Mouse (Mus musculus): Measurements from ENCODE around the gene AI837181. TPM values are rescaled to one million over a fixed set of nuclear protein-coding genes. Genes with fewer than 3 reads are reported as not detected.
A peak's percentile ranks its signal among the peaks of the same experiment; 100 is the strongest.

AI837181 gene
- polyA plus RNA-seq, 1 experiment from 2014 or later, result 69.7 TPM

- H3K4me3 ChIP-seq, result peak overlapping the region; percentile 77
- no peak overlapping the region for H3K27ac ChIP-seq
- peaks cover 27% of the 10 kb centered on the region for H3K27me3 ChIP-seq
- H3K9me3 ChIP-seq, result no peaks in the 10 kb centered on the region
- peak overlapping the region; percentile 95 for H3K9ac ChIP-seq
- H3K4me2 ChIP-seq, result peak overlapping the region; percentile 96
- peaks cover 9% of the 10 kb centered on the region for H3K36me3 ChIP-seq
- 67% methylated on average over 8 of the region's 8 CpGs for WGBS
- H3K4me1 ChIP-seq (replicated peaks), result peaks cover 39% of the 10 kb centered on the region
- ATAC-seq (ENCODE audit: low FRiP score), result no peak
Observed at GRCm38 (mm10) chr19:5455568-5455967, 30.6 kb downstream of the AI837181 start.

GRCm38 (mm10) chr19:5456241-5456921 is 31.4 kb downstream of the AI837181 start:
- H3K4me2 ChIP-seq, result peak overlapping the region; percentile 96
- peak overlapping the region; percentile 99 for H3K27ac ChIP-seq
- peak; percentile 9; the same call in 1 of the 2 replicates for ATAC-seq (ENCODE audit: low FRiP score)
- H3K27me3 ChIP-seq, result peaks cover 19% of the 10 kb centered on the region
- peaks cover 9% of the 10 kb centered on the region for H3K36me3 ChIP-seq
- WGBS, result 5% methylated on average over 26 of the region's 26 CpGs
- H3K9ac ChIP-seq, result peak overlapping the region; percentile 95
- H3K4me1 ChIP-seq (replicated peaks), result peaks cover 45% of the 10 kb centered on the region
- H3K4me3 ChIP-seq, result peak overlapping the region; percentile 77
- no peaks in the 10 kb centered on the region for H3K9me3 ChIP-seq

- peak; percentile 88 for ATAC-seq (ENCODE audit: low FRiP score)
- H3K4me3 ChIP-seq, result peak overlapping the region; percentile 77
- peaks cover 10% of the 10 kb centered on the region for H3K36me3 ChIP-seq
- peaks cover 53% of the 10 kb centered on the region for H3K4me1 ChIP-seq (replicated peaks)
- H3K9ac ChIP-seq, result peak overlapping the region; percentile 95
- peaks cover 11% of the 10 kb centered on the region for H3K27me3 ChIP-seq
- no peaks in the 10 kb centered on the region for H3K9me3 ChIP-seq
- WGBS, result under 1% methylated on average over 68 of the region's 70 CpGs
- peak overlapping the region; percentile 96 for H3K4me2 ChIP-seq
- H3K27ac ChIP-seq, result peak overlapping the region; percentile 99
Observed at GRCm38 (mm10) chr19:5456922-5457745, 32.2 kb downstream of the AI837181 start.

- ATAC-seq (ENCODE audit: low FRiP score), result peak; percentile 3
- H3K36me3 ChIP-seq, result peaks cover 17% of the 10 kb centered on the region
- peak within 1 kb of the TSS; percentile 96 for H3K4me2 ChIP-seq
- H3K27me3 ChIP-seq, result peaks cover 11% of the 10 kb centered on the region
- H3K9me3 ChIP-seq, result no peaks in the 10 kb centered on the region
- H3K9ac ChIP-seq, result peak within 1 kb of the TSS; percentile 95
- H3K4me1 ChIP-seq (replicated peaks), result peaks cover 53% of the 10 kb centered on the region
- H3K27ac ChIP-seq, result peak within 1 kb of the TSS; percentile 99
- WGBS, result 17% methylated on average over 14 of the region's 14 CpGs
- H3K4me3 ChIP-seq, result peak within 1 kb of the TSS; percentile 77
Observed at GRCm38 (mm10) chr19:5457746-5458442, 33.0 kb downstream of the AI837181 start, which contains the start of gene Ccdc85b. TSS of gene Ccdc85b (minus strand) at chr19:5457894.

GRCm38 (mm10) chr19:5459019-5459418 is 34.1 kb downstream of the AI837181 start:
- Histone ChIP-seq H3K4me3 (no peak overlapping the region), H3K9ac (no peak overlapping the region), H3K4me1 (replicated peaks) (peaks cover 61% of the 10 kb centered on the region), H3K27ac (no peak overlapping the region), H3K9me3 (no peaks in the 10 kb centered on the region), H3K4me2 (no peak overlapping the region), H3K27me3 (peaks cover 11% of the 10 kb centered on the region), H3K36me3 (peaks cover 25% of the 10 kb centered on the region)
- ATAC-seq (ENCODE audit: low FRiP score), result no peak
- 70% methylated on average over 7 of the region's 7 CpGs for WGBS

GRCm38 (mm10) chr19:5459896-5460295 is 35.0 kb downstream of the AI837181 start:
- peaks cover 28% of the 10 kb centered on the region for H3K36me3 ChIP-seq
- no peak for ATAC-seq (ENCODE audit: low FRiP score)
- peak overlapping the region; percentile 75 for H3K4me3 ChIP-seq
- peak overlapping the region; percentile 84 for H3K27ac ChIP-seq
- H3K9ac ChIP-seq, result peak overlapping the region; percentile 84
- WGBS, result 26% methylated on average over 3 of the region's 3 CpGs
- peaks cover 11% of the 10 kb centered on the region for H3K27me3 ChIP-seq
- peak overlapping the region; percentile 95 for H3K4me2 ChIP-seq
- peaks cover 62% of the 10 kb centered on the region for H3K4me1 ChIP-seq (replicated peaks)
- H3K9me3 ChIP-seq, result no peaks in the 10 kb centered on the region

GRCm38 (mm10) chr19:5460465-5460911 is 35.5 kb downstream of the AI837181 start, which contains the start of gene Fibp:
TSS of gene Fibp (plus strand) at chr19:5460615.
- H3K27me3 ChIP-seq, result peaks cover 11% of the 10 kb centered on the region
- peaks cover 34% of the 10 kb centered on the region for H3K36me3 ChIP-seq
- ATAC-seq (ENCODE audit: low FRiP score), result peak; percentile 52
- WGBS, result 0% methylated on average over 32 of the region's 32 CpGs
- H3K4me3 ChIP-seq, result peak within 1 kb of the TSS; percentile 75
- H3K4me1 ChIP-seq (replicated peaks), result peaks cover 60% of the 10 kb centered on the region
- H3K9ac ChIP-seq, result peak within 1 kb of the TSS; percentile 84
- H3K27ac ChIP-seq, result peak within 1 kb of the TSS; percentile 84
- H3K4me2 ChIP-seq, result peak within 1 kb of the TSS; percentile 95
- no peaks in the 10 kb centered on the region for H3K9me3 ChIP-seq

GRCm38 (mm10) chr19:5461411-5461810 is 36.5 kb downstream of the AI837181 start:
- peaks cover 43% of the 10 kb centered on the region for H3K36me3 ChIP-seq
- WGBS, result 87% methylated on average over 6 of the region's 6 CpGs
- ATAC-seq (ENCODE audit: low FRiP score), result no peak
- H3K27ac ChIP-seq, result no peak overlapping the region
- H3K4me2 ChIP-seq, result peak overlapping the region; percentile 95
- peak overlapping the region; percentile 84 for H3K9ac ChIP-seq
- peaks cover 11% of the 10 kb centered on the region for H3K27me3 ChIP-seq
- no peaks in the 10 kb centered on the region for H3K9me3 ChIP-seq
- H3K4me3 ChIP-seq, result peak overlapping the region; percentile 75
- peaks cover 50% of the 10 kb centered on the region for H3K4me1 ChIP-seq (replicated peaks)

GRCm38 (mm10) chr19:5463212-5463611 is 38.3 kb downstream of the AI837181 start:
- no peak overlapping the region; the same call in 1 of the 2 replicates for H3K27ac ChIP-seq
- peaks cover 11% of the 10 kb centered on the region for H3K27me3 ChIP-seq
- no peak overlapping the region for H3K4me2 ChIP-seq
- no peaks in the 10 kb centered on the region for H3K9me3 ChIP-seq
- H3K4me1 ChIP-seq (replicated peaks), result peaks cover 41% of the 10 kb centered on the region
- H3K4me3 ChIP-seq, result no peak overlapping the region; the same call in 1 of the 2 replicates
- WGBS, result 89% methylated on average over 9 of the region's 9 CpGs
- ATAC-seq (ENCODE audit: low FRiP score), result no peak
- no peak overlapping the region for H3K9ac ChIP-seq
- H3K36me3 ChIP-seq, result peaks cover 61% of the 10 kb centered on the region

- Histone ChIP-seq H3K4me1 (replicated peaks) (peaks cover 40% of the 10 kb centered on the region), H3K27me3 (peaks cover 5% of the 10 kb centered on the region), H3K9ac (peak overlapping the region; percentile 76), H3K27ac (peak overlapping the region; percentile 74), H3K9me3 (no peaks in the 10 kb centered on the region), H3K4me3 (peak overlapping the region; percentile 37), H3K4me2 (peak overlapping the region; percentile 60), H3K36me3 (peaks cover 64% of the 10 kb centered on the region)
- peak; percentile 43 for ATAC-seq (ENCODE audit: low FRiP score)
- 38% methylated on average over 15 of the region's 15 CpGs for WGBS
Observed at GRCm38 (mm10) chr19:5463791-5464562, 39.0 kb downstream of the AI837181 start.

GRCm38 (mm10) chr19:5465037-5465436 is 40.1 kb downstream of the AI837181 start:
- Histone ChIP-seq H3K4me3 (no peak overlapping the region), H3K9me3 (no peaks in the 10 kb centered on the region)

More at GRCm38 (mm10) chr19:5465037-5465436, 40.1 kb downstream of the AI837181 start:
- Histone ChIP-seq H3K27me3 (no peaks in the 10 kb centered on the region), H3K4me1 (replicated peaks) (peaks cover 36% of the 10 kb centered on the region), H3K27ac (no peak overlapping the region), H3K9ac (peak overlapping the region; percentile 76; the same call in 1 of the 2 replicates), H3K4me2 (no peak overlapping the region; the same call in 1 of the 2 replicates), H3K36me3 (peaks cover 64% of the 10 kb centered on the region)
- WGBS, result 95% methylated on average over 8 of the region's 8 CpGs
- ATAC-seq (ENCODE audit: low FRiP score), result no peak

Data from hindbrain, embryonic 13.5 days (tissue).